Mouse (Mus musculus) R1 (cell line): Measurements from ENCODE around the gene Utp15.

ENCODE experiments used
- DNase-seq: peaks from one replicate; pipeline ENCODE4 v3.0.0-alpha.2; 2018; ENCODE audit warnings: low read depth, low spot score

The Utp15 gene

DNA sequence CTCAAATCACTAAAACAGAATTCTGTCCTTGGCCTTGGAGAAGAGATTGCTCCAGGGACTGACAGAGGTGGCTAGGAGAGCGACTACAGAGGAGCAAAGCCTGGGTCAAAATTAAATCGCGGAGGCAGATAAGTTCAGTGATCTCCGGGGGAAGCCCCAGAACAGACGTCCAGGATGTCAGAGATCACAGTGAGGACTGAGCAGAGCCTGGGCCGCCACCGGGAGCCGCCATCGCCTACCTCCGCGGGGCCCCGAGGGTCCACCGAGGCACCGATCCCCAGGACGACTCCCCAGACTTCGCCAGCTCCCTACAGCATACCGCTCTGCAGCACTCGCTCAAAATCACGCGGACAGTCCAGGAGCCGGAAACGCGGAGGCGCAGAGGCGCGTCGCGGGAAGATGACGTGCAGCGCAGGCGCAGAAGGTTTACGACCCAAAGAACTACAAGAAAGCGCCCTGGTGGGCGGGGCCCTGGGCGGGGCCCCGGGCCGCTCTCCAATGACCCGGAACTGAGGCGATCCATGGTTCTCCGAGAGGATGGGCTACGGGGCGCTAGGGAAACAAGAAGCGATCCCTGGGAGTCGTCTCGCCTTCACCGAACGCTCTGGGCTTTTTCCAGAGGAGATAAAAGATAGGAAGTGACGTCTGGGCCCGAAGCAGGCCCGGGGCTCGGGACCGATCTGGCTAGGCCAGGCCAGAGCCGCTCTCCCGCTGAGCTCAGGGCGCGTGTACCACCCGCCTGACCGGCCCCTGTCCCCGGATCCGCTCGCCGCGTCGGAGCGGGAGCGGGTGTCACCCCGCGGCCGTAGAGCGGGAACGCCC is at the start of gene Utp15, which contains the start of gene Ankra2:
TSS of gene Utp15 (minus strand) at position 406 of the 822 bp plus-strand sequence.
TSS of gene Ankra2 (plus strand) at position 439 of the 822 bp plus-strand sequence.
- DNase-seq: peak; percentile 98

DNA sequence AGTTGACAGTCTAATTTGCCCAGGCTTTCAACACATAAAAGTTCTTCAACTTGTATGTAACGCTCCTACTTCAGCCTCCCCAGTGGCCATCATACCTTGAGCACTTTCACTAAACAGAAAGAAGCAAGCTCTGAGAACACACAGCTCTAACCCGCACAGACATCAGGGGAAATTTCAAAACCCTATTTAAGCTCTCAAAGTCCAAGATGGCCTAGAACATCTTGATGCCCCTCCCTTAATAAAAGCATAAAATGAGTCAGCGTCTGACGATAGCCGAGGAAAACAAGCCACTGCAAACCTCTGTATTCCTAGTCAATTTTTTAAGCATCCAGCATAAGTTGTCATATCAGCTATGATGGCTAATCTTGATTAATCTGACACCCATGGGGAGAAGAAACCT is 48.8 kb upstream of the Utp15 start:
- no peak for DNase-seq

DNA sequence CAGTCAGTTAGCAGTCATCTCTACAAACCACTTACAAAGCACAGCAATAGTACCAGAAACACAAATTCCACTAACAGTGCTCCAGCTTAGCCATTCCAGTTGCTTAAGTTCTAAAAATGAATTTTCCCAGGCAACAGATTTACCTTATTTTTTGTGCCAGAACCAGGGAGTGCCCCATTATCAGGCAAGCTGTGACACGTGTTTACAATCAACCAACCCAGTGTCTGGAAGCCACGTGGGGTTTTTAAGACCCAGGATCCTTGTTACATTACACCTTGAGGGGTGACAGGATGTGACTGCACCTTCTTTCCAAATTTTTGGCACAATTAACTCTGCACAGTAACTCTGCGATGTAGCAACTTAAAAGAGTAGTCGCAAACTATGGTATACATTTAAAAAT is 45.9 kb upstream of the Utp15 start:
- no peak for DNase-seq

DNA sequence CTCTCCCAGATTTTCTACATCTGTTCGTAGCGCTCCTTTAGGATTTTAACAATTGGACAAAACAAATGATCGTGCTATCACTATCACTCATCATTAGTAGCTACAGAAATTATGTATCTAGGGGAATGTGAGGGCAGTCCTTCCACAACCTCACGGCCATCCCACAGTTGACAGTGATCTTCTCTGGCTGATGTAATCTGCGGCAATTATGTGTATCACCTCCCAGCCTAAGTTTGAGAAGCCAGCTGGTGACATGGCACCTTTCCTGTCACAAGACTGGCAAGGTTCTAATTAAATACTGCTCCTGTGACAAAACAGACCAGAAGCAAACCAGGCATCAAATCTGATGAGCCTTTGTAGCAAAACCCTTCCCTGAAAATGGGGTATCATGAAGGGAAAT is 45.2 kb upstream of the Utp15 start:
- DNase-seq: no peak

DNA sequence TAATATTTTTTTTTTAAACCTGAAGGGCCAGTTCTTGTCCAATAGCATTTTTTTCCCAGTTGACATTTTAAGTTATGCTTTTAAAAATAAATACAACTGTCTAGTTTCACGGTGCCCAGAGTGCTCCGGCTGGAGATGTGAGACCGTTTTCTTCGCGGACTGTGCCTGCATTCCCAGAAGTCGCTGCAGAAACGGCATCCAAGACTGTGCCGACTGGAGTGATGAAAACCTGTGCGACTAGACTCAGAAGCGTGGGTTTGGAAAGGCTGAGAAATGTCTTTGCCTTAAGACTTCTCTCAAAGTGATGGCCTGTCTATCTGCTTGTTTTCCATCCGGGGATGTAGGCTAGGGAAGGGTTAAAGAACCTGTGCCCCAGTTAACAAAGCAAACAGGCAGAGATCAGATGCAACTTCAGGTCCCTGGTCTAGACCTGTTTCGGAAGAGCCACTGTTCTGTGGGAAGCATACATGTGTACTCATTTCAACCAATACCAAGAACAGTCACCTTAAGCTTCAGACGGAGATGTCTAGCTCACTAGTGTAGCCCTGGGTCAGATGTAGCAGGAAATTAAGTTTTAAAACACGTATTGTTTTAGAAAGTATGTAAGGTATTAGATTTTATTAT is 44.1 kb upstream of the Utp15 start:
- DNase-seq: peak; percentile 34

DNA sequence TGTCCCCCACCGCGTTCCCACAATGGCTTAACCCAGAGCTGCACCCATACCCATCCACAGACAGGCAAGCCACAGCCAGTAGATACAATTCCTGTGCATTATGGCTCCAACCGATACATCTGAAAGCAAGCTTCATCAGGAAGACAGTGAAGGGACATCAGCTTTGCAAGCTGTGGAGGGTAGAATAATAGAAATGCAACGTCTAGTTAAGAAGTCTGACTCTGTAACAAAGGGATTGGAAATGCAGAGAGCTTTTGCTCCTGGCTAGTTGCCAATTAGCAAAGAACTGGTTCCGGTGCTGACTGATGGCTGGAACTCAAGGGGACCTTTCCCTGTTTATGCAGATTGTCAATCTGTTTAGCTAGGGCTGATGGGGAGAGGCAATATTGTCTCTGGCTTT is 43.6 kb upstream of the Utp15 start:
- DNase-seq: peak; percentile 90

DNA sequence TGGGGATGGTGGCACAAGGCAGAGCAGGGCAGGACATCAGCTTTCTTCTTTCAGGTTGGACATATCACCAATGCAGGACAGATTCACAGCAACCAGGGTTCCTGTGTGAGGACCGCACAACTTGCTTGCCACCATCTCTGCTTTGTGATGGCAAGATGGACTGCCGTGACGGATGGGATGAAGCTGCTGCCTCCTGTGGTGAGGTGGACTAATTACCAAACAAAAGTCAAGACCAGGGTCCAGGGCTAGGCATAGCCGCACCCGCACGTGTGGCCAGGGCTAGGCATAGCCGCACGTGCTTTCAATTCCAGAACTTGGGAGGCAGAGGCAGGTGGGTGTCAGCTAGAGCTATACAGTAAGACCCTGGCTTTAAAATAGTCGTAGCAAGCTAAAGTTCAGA is 42.4 kb upstream of the Utp15 start:
- DNase-seq: peak; percentile 39

DNA sequence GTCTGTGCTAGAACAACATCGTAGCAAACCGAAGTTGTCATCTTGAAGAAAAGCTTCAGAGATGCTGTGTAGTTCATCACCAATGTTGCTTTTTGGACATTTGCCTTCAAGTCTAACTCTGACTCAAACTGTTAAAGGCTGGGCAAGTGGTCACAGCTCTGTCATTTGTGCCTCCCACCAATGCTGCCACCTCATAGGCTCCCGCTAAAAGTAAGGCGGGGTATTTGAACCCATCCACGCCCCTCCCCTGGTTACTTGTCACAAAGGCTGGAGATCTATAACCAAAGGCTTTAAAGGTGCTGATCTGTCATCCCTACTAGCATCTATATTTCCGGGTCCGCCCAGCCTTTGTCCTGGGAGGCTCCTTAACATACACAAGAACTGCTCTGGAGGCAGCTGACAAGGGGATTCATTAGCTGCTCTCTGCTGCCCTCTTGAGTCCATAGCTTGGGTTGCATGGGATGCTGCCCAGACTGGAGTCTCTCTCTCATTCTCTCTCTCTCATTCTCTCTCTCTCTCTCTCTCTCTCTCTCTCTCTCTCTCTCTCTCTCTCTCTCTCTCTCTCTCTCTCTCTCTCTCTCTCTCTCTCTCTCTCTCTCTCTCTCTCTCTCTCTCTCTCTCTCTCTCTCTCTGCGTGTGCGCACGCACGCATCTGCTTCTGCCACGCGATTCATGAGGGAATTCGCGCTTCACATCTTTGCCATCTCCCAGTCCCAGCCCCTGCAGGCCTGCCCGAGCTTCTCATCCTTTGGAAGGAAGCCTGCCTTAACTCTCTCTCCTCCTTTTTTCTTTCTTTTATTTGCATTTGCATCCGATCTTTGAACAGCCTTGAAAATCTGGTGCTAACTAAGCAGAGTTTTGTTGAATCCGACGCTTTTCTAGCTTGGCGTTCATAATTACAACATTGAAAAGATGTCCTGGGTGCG is 36.3 kb upstream of the Utp15 start:
- DNase-seq: peak; percentile 93

DNA sequence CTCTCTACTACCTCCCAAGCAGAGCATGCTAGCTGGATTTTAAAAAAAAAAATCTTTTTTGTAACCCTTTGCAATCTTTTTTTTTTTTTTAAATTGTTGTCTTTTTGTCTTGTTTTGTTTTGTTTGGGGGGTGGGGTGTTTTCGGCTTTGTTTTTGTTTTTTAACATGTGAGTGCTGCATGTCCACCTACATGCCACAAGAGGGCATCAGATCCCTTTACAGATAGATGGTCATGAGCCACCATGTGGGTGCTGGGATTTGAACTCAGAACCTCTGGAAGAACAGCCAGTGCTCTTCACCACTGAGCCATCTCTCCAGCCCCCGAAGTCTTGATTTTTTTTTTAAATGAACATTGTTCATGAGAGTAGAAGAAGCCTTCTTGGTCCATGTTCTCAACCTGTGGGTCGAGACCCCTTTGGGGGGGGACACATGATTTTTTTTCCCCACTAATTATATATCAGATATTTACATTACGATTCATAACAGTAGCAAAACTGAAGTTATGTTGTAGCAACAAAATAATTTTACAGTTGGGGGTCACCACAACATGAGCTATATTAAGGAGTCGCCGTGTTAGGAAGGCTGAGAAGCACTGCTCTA is 35.1 kb upstream of the Utp15 start:
- peak; percentile 61 for DNase-seq

DNA sequence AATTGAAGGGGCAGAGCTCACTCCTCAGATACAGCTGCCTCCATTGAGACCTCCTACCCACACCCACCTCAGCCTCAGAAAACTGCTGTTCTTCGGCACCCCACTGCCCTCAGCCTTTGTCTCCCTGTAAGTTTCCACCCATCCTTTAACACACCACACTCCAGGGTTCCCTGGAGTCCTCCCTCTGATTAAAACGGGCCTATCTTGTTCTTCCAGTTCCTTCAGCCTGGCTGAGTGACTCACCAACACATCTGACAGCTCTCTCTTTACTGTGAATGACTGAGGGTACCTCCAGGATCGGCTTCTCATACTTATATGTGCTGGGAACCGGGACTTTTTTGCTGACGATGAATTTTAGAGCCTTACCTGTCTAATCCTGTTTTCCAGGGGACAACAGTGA is 33.2 kb upstream of the Utp15 start:
- DNase-seq: peak; percentile 59

DNA sequence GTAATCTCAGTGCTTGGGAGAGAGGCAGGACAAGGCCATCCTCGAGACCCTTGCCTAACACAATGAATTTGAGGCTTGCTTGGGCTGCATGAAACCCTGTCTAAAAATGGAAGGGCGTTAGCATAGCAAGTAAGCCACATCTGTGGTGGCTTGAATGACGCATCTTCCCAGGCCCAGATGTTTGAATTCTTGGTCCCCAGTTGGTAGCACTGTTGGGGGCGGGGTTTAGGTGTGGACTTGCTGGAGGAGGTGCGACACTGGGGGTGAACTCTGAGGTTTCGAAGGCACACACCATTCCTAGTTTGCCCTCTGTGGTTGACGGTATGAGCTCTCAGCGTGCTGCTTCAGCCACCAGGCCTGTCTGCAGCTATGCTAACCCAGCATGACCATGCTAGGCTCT is 28.9 kb upstream of the Utp15 start:
- DNase-seq: no peak

DNA sequence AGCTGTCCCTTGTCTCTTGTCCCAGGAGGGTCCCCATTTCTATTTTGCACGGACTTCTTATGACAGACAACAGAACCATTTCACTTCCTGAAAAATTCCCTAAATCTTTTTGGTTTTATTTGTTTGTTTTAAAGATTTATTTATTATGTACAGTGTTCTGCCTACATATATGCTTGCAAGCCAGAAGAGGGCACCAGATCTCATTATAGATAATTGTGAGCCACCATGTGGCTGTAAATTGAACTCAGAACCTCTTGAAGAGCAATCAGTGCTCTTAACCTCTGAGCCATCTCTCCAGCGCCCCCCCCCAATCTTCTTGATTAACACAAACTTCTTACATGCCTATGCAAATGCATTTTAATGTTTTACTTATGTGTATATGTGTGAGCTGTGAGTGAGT is 27.9 kb upstream of the Utp15 start:
- DNase-seq: peak; percentile 20

DNA sequence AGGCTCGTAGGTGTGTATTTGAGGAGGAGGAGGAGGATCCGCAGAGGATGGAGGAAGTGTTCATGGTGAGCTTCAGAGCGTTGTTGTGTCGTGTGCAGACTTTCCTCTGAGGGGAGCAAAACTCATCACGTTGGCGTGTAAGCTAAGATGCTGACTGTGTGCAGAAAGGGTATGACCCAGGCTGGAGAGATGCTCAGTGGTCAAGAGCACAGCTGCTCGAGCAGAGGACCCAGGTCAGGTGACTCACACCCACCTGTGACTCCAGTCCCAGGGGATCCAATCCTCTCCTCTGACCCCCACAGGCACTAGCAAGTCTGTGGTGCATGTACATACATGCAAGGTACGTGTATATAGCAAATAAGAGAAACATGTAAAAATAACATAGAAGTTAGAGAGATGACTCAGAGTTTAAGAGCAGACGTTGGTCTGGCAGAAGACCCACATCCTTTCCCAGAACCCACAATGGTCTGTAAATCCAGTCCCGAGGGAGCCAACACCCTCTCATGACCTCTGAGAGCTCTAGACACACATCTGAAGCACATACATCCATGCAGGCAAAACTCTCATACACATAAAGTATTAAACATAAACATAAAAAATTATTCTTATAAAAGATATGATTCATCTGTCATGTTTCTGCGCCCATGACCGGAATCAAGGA is 18.3 kb upstream of the Utp15 start:
- DNase-seq: no peak

DNA sequence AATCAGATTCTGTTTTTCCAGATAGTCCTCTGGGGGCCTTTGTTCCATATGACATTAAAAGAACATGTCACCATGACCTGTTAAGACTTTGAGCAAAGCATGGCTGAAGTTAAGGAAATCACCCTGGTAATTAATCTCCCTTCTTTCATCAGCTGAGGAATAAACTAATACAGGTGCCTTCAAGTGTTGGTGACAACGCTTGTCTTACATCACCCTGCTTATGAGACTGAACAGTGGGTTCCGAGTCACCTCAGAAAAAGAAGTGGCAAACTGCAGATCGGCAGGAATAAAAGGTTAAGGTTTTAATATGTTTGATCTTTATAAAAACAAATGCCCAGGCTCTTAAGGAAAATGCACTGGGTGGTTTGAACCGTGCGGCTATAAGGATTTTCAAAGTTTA is 16.8 kb upstream of the Utp15 start, which contains the start of gene Gm21976:
TSS of gene Gm21976 (plus strand) at position 202 of the 400 bp plus-strand sequence.
- no peak for DNase-seq

DNA sequence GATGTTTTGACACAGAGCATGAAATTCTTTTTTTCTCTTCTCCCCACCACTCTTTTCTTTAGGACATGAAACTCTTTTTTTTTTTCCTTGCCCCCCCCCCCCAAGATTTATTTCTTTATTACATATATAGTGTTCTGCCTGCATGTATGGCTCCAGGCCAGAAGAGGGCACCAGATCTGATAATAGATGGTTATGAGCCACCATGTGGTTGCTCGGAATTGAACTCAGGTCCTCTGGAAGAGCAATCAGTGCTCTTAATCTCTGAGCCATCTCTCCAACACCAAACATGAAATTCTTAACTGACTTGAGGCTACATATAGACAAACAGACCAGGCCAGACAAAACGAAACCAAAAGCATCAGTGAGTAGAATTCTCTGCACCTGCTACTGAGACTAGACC is 14.7 kb upstream of the Utp15 start:
- DNase-seq: peak; percentile 18

DNA sequence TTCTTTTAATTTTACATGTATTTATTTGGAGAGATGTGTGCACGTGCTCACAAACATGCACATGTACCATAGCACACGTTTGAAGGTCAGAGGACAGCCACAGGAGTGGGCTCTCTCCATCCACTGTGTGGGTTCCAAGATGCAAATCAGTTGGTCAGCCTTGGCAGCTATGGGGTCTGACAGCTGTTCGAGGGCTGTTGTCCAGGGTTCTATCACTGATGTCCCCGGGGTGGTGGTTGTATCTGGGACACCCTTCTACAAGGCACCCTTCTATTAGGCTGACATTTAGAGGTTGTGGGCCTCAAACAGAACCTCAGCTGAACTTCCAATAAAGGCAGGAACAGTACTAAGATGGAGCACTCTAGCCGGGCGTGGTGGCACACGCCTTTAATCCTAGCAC is 13.4 kb upstream of the Utp15 start:
- no peak for DNase-seq

DNA sequence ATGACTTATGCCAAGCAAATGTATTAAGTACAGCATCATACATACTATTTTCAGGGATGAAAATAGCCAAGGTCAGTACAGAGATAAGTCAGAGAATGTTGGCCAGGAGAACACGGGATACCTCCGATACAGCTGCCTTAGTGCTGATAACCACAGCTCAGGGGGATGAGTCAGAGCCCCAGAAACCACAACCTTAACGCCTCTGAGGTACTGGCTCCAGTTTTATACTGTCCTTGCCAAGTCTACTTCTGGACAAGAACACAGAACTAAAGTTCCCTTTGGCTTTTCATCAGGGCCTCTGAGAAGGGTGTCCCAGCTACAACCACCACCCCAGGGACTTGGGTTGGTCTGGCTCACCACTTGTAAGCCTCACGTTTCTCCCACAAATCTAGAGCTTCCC is 12.8 kb upstream of the Utp15 start:
- DNase-seq: no peak

DNA sequence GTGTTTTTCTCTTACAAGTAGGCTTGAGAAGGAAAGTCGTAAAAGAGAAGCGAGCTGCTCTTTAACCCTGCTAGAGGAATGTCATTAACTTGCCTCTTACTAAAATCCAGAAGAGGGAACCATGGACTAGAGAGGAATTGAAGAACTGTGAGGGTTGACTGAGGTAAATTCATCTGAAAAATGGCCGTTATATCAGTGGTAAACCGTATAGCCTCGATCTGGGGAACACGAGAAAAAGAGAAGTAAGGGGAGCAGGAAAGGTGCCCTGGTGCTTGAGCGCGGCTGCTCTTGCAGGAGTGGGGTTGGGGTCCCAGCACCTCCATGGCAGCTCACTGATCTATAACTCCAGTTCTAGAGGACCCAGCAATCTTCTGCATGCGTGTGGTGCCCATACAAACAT is 11.2 kb upstream of the Utp15 start:
- no peak for DNase-seq

DNA sequence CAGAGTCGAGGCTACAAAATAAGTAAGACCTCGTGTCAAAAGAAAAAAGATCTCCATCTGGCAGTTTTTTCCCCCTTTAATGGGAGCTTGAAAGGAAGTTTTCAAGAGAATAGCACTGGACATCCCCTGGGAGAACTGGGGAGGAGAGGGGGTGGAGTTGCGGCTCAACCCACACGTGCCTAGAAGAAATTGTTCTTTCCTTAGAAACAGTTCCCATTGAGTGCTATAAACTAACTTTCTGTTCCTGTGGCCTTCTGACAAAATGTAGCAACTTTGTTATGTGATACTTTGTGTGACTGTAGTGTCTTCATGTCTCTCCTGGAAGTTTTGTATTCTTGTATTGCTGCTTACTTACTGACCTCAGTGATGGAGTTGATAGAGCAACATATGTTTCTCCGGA is 1.3 kb upstream of the Utp15 start:
- no peak for DNase-seq

DNA sequence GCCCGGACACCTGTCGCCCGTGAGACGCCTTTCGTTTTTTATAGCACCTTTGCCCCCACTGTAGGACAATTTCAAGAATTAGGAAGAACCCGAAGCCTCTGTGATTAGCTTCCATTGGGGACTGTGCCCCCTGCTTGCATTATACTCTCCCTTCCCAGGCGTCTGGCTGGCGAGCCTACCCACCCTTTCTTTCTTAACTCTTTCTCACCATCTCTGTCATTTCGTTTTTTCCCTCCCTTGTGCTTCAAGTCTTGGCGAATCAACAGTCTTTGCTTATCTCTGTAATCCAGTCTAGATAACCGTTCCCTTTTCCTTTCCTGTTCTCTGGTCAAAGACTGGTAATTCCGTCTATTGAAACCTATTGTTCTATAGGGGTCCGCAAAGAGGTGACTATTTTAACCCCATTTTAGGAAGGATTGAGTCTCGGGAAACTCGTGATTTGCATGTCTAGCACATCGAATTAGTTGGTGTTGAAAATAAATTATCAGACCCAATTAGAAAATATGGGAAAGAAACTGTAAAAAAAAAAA is 682 bp upstream of the Utp15 start:
- DNase-seq: peak; percentile 44

DNA sequence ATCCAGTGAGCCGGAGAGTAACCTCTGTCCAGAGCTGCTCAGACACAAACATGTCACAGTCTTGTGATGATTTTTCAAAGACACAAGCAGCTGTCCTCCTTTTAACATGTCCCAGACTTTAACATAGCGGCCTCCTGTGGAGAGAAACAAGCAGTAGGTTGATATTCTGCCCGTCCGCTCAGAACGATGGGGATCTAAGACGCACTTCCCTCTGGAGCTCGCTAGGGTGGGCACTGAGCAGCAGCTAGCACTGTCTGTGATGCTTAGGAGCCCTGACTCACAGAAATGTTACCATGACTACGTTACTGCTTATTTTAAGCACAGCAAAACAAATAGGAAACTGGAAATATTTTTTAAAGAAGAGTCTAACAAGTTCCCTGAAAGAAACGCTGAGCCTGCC is 7.9 kb downstream of the Utp15 start:
- DNase-seq: peak; percentile 79
